Mouse (Mus musculus) heart, postnatal 0 days (tissue): Measurements from ENCODE around the gene Srsf1. TPM values are rescaled to one million over a fixed set of nuclear protein-coding genes. Genes with fewer than 3 reads are reported as not detected.

Experiments
- ATAC-seq: fragments of 200-750 bp; cut with Nextera tagmentation; 2 replicates; pipeline ENCODE4 v1.8.0; 2017; ENCODE audit warnings: low read depth, moderate number of reproducible peaks, moderate library complexity; ENCODE audit not compliant: insufficient read depth
- DNase-seq: peaks from one replicate; pipeline ENCODE4 v3.0.0-alpha.2; 2016; ENCODE audit warnings: low spot score
- H3K27ac ChIP-seq: fragments of 300-500 bp; sonication (generic); 2 replicates; pipeline ENCODE4 v1.5.1; 2014; ENCODE audit warnings: low read depth, mild to moderate bottlenecking
- H3K27me3 ChIP-seq: fragments of 300-500 bp; sonication (generic); 2 replicates; pipeline ENCODE4 v1.6.1; 2014; ENCODE audit warnings: low read length, mixed read lengths; ENCODE audit not compliant: control insufficient read depth, insufficient read depth
- H3K36me3 ChIP-seq: fragments of 300-500 bp; sonication (generic); replicated peaks from 2 replicates; pipeline ENCODE4 v1.6.1; 2014; ENCODE audit warnings: low read length, mixed read lengths; ENCODE audit not compliant: control insufficient read depth, insufficient read depth
- H3K4me1 ChIP-seq: fragments of 300-500 bp; sonication (generic); 2 replicates; pipeline ENCODE4 v1.6.1; 2014; ENCODE audit warnings: antibody characterized with exemption; ENCODE audit not compliant: control insufficient read depth, insufficient read depth
- H3K4me2 ChIP-seq: fragments of 300-500 bp; sonication (generic); 2 replicates; pipeline ENCODE4 v1.6.1; 2014; ENCODE audit warnings: low read depth, mild to moderate bottlenecking, low read length, moderate library complexity
- H3K4me3 ChIP-seq: fragments of 300-500 bp; sonication (generic); 2 replicates; pipeline ENCODE4 v1.5.1; 2014; ENCODE audit warnings: low read depth, low read length
- H3K9ac ChIP-seq: fragments of 300-500 bp; sonication (generic); replicated peaks from 2 replicates; pipeline ENCODE4 v1.6.1; 2014; ENCODE audit warnings: low read depth, low read length, mixed read lengths
- H3K9me3 ChIP-seq: fragments of 300-500 bp; sonication (generic); replicated peaks from 2 replicates; pipeline ENCODE4 v1.6.1; 2016; ENCODE audit warnings: low read length; ENCODE audit not compliant: control insufficient read depth
- CTCF ChIP-seq: IDR thresholded peaks from 2 replicates; pipeline ENCODE4 v1.5.1; 2016; ENCODE audit warnings: antibody characterized with exemption, control low read depth, low read depth
- EP300 ChIP-seq: IDR thresholded peaks from 2 replicates; pipeline ENCODE4 v1.6.1; 2016; ENCODE audit warnings: antibody characterized with exemption, low read depth
- WGBS: fragments of 180-500 bp; shearing (Covaris S2); extraction: QIAGEN DNeasy Blood & Tissue Kit; methylation state at CpG from one replicate; pipeline ENCODE4 v1.1.7; 2014; 5-methylcytosine and 5-hydroxymethylcytosine counted together
- polyA plus RNA-seq: library from polyadenylated mRNA; unstranded; fragments of >200 nt; fragmentation: Nextera tagmentation; extraction: Ambion mirVana; gene quantifications from 2 replicates; pipeline ENCODE4 v1.2.1, GENCODE M21; 2015
- total RNA-seq: library from RNA; depleted of rRNA; stranded (reverse); fragments of >200 nt; gene quantifications from 2 replicates; pipeline ENCODE4 v1.2.3, GENCODE M21; 2014; ENCODE audit warnings: low replicate concordance; rRNA removed

Srsf1 gene
- total RNA-seq, result 195 and 223 TPM in 2 replicates
- 82.2 and 83.5 TPM in 2 replicates for polyA plus RNA-seq

DNA sequence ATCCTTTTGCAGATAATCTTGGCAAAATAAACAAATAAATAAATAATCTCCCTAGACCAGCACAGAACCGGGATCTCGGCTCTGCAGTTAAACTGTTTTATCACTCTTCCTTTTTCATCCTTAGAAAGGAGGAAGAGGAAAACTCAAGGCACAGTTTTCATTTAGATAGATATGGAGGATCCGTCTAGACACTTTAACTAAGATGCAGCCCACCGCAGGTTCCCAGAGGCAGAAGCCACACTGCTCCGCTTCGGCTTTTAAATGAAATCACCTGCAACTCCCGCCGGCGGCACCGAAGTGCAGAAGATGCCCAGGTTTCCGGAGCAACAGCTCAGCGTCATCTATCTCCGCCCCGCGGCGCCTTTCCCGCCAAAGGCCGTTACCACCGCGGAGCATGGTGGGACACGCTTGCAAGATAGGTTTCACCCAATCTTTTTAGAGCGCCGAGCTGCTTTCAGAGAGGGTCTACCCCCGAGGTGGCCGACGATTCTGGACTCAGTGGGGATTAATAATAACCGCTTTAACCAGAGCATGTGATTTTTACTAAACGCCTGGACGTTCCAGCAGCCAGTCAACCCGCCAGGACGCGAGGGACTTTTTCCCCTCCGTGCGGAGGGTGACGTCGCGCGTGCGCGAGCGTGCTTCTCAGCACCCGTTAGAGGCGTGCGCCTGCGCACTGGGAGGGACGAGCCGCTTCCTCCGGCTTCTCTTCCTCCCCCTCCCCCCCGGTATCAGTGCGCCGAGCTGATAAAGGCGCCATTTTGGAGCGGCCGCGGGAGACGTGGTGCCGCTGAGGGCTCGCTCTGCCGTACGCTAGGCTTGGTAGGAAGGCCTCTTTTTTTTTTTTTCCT, at the start of gene Srsf1:
Gene Srsf1, plus strand, starts transcription at position 430 of the 851 bp plus-strand sequence.
- H3K4me1 ChIP-seq, result peaks cover 22% of the 10 kb centered on the region
- H3K4me2 ChIP-seq, result peak within 1 kb of the TSS; percentile 82
- no peak for TF ChIP-seq CTCF
- peak; percentile 95 for TF ChIP-seq EP300

DNA sequence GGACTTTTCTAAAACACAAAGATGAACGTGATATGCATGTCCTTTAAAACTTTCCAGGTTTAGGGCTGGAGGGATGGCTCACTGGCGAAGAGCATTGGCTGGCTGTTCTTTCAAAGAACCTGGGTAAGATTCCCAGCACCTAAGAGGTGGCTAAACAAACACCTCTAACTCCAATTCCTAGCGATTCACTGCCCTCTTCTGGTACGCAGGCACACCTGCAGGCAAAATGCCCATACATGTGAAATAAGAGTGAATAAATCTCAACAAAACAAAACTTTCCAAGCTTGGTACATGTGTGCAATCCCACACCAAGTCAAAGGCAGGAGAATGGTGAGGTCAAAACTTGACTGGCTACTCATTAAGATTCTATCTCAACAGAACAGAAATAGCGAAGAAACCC, 47.4 kb upstream of the Srsf1 start:
- Histone ChIP-seq H3K4me2 (no peak overlapping the region), H3K9me3 (no peaks in the 10 kb centered on the region; the same call in 1 of the 2 replicates), H3K27me3 (no peaks in the 10 kb centered on the region), H3K9ac (no peak overlapping the region), H3K4me1 (no peaks in the 10 kb centered on the region), H3K27ac (no peak overlapping the region), H3K4me3 (no peak overlapping the region), H3K36me3 (no peaks in the 10 kb centered on the region)
- ATAC-seq (no peak), DNase-seq (no peak)
- no peak for TF ChIP-seq EP300
- TF ChIP-seq CTCF, result no peak
- 84% methylated on average over 5 of the region's 5 CpGs for WGBS

More for the DNA sequence above, at the start of gene Srsf1:
- Histone ChIP-seq H3K27ac (peak within 1 kb of the TSS; percentile 96), H3K36me3 (peaks cover 14% of the 10 kb centered on the region), H3K27me3 (no peaks in the 10 kb centered on the region), H3K9ac (peak within 1 kb of the TSS; percentile 91), H3K4me3 (peak within 1 kb of the TSS; percentile 72), H3K9me3 (no peaks in the 10 kb centered on the region)
- DNase-seq (peak; percentile 98), ATAC-seq (peak; percentile 94)
- under 1% methylated on average over 58 of the region's 60 CpGs for WGBS

DNA sequence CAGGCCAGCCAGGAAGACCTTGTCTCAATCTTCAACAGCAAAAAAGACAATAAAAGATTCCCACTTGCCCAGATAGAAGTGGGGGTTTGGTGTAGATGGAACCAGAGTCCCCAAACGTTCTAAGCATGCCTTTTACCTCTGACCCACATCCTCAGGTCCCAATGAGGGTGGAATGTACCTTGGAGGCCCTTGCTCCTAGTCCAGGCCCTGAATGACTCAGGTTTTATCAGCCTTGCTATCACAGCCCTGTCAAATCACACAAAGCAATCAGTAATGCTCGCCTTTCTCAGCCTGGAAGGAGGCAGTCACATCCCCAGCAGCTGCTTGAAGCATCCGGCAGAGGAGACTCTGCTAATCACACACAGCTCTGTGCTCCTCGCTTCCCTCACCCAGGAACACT, 44.4 kb upstream of the Srsf1 start:
- ATAC-seq (no peak), DNase-seq (no peak)
- 54% methylated on average over 4 of the region's 4 CpGs for WGBS
- Histone ChIP-seq H3K4me2 (no peak overlapping the region), H3K9me3 (no peaks in the 10 kb centered on the region; the same call in 1 of the 2 replicates), H3K9ac (no peak overlapping the region), H3K27ac (no peak overlapping the region), H3K36me3 (no peaks in the 10 kb centered on the region), H3K4me1 (no peaks in the 10 kb centered on the region), H3K4me3 (no peak overlapping the region), H3K27me3 (no peaks in the 10 kb centered on the region)
- TF ChIP-seq EP300 (no peak), CTCF (no peak)

DNA sequence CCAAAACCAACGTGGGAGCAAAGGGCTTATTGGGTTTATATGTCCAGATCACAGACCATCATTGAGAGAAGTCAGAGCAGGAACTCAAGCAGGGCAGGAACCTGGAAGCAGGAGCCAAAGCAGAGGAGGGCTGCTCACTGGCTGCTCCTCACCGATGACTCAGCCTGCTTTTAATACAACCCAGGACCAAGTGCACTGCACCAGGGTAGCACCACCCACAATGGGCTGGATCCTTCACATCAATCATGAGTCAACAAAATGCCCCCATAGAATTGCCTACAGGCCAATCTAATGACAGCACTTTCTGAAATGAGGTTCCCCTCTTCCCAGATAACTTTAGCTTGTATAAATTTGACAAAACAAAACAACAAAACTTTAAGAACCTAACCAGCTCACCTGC, 43.0 kb upstream of the Srsf1 start:
- Histone ChIP-seq H3K36me3 (no peaks in the 10 kb centered on the region), H3K4me1 (no peaks in the 10 kb centered on the region), H3K9me3 (no peaks in the 10 kb centered on the region; the same call in 1 of the 2 replicates), H3K27me3 (no peaks in the 10 kb centered on the region), H3K4me3 (no peak overlapping the region), H3K9ac (no peak overlapping the region), H3K27ac (no peak overlapping the region), H3K4me2 (no peak overlapping the region)
- ATAC-seq (no peak), DNase-seq (no peak)
- TF ChIP-seq EP300, result no peak
- TF ChIP-seq CTCF, result no peak
- WGBS, result 46% methylated on average over 2 of the region's 2 CpGs

DNA sequence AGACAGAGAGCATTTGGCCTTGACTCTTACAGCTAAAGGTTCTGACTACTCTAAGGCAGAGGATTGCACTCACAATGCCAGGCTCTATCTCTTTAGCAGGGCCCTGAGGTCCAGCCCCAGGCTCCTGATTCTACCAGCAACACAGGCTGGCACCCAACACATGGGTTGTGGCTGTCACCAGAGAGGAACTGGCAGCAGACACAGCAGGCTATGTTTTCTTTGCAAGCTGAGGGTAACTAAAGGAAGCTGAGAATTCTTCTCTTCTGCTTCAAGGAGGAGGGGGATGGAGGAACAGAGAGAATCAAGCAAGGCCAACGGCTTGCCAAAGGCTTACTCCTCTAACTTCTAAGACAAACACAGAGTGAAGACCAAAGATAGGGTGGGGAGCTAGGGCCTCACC, 38.5 kb upstream of the Srsf1 start:
- Histone ChIP-seq H3K27me3 (no peaks in the 10 kb centered on the region), H3K9ac (no peak overlapping the region), H3K4me3 (no peak overlapping the region), H3K9me3 (no peaks in the 10 kb centered on the region), H3K4me1 (no peaks in the 10 kb centered on the region), H3K4me2 (no peak overlapping the region), H3K27ac (no peak overlapping the region), H3K36me3 (no peaks in the 10 kb centered on the region)
- TF ChIP-seq EP300, result no peak
- TF ChIP-seq CTCF, result no peak
- ATAC-seq (no peak), DNase-seq (no peak)
- WGBS, result 52% methylated on average over 1 of the region's 1 CpGs
